Mouse (Mus musculus): ENCODE data around the gene Ppil2. TPM values are rescaled to one million over a fixed set of nuclear protein-coding genes. Genes with fewer than 3 reads are reported as not detected.

The Ppil2 gene
- total RNA-seq, 2 experiments from 2014 or later, result 42.4 to 43.1 TPM

DNA sequence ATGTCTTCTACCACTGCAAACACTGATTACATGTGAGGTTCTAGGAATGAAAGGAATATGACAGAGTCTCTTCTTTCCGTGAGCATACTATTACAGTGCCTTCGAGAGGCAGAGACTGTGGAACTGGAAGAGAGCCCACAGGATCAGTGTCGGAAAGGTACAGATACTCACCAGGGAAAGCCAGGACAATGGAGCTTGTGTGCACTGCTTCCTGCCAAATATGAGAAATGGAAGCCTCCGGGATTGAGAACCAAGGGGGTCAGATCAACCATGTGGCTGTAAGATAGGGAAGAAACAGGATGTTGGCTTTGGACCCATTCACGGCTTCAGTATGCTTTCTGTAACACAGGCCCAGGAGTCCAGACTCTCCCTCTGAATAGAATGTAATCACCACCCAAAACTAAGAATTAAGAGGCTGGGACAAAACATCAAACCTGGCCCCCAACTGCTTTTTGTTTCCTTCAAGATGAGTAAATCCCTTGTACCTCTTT is 6.3 kb upstream of the Ppil2 start:
- no peak for DNase-seq
- intact Hi-C loops (cut with DNase I), result no loop called here

DNA sequence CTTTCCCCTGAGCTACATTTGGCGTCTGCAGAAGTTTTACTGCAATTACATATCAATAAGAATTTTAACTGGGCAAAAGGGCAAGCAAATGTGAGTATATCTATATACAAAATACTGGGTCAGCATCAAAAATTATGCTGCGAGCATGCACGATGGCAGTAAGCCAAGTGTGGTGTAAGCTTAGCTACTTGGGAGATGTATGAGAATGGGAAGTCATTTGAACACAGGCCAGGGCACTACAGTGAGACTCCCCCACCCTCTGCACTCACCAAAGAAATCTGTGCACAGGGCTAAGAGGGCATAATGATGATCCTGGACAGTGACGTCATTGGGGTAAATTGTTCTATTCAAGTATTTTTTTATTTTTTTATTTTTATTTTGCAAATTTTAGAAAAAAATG is 6.5 kb downstream of the Ppil2 start:
- intact Hi-C loops (cut with DNase I), result no loop called here
- no peak for DNase-seq

DNA sequence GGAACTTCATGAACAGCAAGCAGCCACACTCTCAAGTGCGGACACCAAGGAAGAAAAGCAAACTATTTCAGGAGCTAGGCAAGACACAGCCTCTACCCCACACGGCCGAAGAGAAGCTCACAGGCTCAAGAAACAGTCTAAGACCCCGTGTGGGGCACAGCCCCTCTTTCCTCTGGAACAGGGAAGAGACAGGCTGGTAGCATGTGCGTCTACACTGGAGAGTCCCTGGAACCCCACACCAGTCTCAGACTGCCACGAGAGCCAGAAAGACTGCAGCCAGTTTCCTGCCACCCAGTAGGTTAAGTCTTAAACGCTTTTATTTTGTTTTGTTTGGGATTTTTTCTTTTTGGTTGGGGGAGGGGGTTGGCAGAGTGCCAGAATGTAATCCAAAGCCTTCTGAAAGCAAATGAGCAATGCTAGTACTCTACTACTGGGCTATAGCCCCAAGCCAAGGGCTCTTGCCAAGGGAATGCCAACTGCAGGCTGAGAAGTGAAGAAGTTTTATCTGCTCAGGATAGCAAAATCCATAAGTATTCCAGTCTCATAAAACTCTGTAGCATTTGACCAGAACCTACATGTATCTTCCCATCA is 8.3 kb downstream of the Ppil2 start:
- intact Hi-C loops (cut with DNase I), result no loop called here
- DNase-seq, result peak in 1 of 2 experiments; percentile 11

DNA sequence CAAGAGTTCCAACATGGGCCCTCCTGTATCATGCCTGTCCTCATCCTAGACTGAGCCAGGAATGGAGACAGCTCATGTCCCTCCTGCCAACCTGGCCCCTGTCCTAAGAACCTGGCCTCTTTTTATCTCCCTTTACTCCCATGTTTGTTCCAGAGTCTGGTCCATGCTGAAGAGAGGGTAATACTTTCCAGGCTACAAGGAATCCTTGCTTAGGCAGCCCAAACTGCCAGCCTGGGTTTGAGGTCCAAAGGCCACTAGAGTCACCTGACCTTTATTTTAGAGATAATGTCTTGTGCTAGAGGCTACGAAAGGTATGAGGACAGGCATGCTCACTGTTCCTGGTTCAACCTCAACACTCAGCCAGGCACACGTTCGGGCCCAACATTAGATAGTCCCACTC is 14.1 kb downstream of the Ppil2 start:
- no peak for DNase-seq
- intact Hi-C loops (cut with DNase I), result no loop called here

DNA sequence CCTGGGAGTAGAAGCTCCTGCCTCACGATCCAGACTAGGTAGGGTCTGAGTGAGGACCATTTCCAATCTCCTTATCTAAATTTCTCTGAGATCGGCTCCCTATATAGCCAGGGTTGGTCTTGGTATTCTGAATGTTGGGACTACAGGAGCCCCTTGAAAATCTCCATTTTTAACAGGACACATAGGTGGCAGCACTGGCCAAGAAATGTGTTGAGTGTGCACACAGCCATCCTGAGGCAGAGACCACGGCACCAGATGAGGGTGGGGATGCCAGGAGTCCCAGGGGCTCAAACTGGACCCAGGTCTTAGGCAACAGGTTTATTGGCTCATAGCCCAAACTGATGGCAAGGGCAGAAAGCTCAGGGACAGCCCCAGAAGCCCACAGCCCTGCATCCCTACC is 22.7 kb downstream of the Ppil2 start:
- intact Hi-C loops (cut with DNase I), result no loop called here
- DNase-seq, result no peak

DNA sequence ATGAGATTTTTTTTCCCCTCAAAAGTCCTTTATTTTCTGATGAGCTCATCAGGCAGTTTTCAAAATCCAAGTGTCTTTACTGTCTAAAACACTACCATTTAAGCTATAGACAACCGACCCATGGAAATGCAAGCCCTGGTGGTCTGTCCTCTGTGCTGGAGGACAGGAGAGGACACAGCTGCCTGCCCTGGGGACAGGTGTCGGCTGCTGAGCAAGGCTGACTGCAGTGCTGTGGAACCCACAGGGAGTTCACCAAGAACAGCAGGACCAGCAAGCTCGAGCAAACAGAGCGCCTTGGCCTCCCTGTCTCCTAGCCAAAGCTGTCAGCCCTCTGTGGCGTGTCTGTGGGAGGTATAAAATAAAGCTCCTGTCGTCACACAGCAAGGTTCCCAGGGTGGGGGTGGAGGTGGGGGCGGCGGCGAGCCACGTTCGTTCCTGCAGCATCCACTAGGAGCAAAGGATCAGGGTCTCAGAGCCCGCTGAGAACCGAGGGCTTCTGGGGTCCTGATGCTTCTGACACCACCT is 24.3 kb downstream of the Ppil2 start:
- intact Hi-C loops (cut with DNase I), result no loop called here
- no peak for DNase-seq

DNA sequence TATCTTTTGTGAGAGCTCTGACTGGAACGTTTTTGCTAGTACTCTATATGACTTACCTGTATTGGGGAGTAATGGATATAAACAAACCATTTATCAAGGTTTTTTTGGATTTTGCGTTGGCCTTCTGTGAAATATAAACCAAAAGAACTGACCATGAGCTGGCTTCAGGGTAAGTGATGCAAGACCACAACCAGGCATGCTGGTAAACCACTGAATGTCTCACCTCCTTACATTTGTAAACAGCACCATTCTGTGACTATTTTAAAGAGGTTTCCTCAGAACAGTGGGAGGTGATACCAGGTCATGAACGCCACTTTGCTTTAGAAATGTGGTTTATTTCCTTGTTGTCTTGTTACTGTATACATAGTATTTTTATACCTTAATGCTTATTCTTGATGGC is 24.8 kb downstream of the Ppil2 start:
- intact Hi-C loops (cut with DNase I), result no loop called here
- DNase-seq, result no peak

DNA sequence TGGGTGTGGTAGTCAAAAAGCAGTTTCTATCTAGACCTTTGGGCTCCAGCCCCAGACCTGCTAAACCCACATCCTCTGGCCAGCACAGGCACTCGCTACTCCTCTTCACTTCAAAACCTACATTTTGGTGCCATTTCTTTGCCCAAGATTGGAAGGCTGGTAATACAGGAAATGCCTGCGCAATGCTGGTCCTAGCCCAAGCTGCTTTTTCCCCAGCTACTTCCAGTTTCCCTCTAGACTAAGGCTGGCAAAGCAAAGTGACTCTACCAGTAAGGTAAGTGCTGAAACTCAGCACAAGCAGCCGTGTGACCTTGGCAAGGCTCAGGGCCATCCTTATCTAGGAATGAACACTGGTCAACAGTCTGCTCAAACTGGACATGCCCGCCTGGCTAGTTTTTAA is 25.4 kb downstream of the Ppil2 start:
- intact Hi-C loops (cut with DNase I), result no loop called here
- DNase-seq, result peak in 1 of 2 experiments; percentile 23

DNA sequence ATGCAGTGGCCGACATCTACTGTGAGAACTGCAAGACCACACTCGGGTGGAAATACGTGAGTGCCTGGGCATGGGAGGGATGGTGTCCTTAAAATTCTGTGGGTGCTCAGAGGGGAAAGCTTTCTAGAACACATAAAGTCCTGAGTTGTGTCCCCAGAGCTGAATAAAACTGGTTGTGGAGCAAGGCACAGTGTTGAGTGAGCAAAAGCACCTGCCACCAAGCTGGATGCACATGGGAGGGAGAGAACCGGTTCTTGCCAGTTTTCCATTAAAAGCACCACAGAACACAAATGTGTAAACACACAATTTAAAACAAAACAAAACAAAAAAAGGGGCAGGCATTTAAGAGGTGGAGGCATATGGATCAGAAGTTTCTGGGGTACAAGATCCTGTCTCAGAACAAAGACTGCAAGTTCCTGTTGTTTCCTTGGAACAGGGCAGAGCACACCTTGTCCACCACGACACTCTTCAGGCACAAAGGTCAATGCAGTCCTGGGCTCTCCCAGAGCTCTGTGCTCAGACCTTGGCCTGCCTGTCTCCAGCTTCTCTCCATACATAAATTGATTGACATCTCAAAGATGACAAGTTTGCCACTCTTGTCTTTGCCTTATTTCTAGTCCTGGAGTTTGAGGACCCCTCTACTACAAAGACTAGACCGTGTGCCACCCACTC is 28.8 kb downstream of the Ppil2 start:
- peak; percentile 23 to 34 for DNase-seq
- intact Hi-C loops (cut with DNase I), result no loop called here

DNA sequence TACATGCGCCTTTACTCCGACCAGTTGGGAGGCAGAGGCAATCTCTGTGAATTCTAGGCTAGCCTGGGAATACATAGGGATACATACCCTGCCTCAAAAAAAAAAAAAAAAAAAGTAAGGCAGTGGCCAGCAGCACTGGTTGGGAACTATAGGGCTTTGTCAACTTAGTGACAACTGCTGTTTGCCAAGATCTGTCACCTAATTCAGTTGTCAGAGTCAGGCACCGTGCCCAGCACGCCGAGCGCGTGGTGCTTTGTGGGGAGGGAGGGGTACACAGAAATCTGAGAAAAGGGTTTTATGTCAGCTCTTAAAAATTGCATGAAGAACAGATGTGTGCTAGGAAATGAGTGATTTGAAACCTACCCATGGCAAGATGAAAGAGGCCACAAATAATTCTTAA is 33.0 kb downstream of the Ppil2 start:
- intact Hi-C loops (cut with DNase I), result no loop called here
- DNase-seq, result peak in 1 of 2 experiments; percentile 21

DNA sequence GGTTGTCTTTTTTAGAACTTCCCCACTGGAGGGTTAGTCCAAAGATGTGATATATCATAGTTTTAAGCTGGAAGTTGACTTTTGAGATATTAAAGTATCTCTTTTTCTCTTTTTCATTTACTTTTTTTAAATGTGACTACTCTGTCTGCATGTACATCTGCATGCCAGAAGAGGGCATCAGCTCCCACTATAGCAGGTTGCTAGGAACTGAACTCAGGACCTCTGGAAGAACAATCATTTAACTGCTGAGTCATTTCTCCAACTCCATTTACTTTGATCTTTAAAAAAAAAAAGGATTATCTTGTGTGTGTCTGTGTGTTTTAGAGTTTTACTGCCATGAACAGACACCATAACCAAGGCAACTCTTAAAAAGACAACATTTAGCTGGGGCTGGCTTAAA is 34.2 kb downstream of the Ppil2 start:
- DNase-seq, result no peak
- intact Hi-C loops (cut with DNase I), result no loop called here

DNA sequence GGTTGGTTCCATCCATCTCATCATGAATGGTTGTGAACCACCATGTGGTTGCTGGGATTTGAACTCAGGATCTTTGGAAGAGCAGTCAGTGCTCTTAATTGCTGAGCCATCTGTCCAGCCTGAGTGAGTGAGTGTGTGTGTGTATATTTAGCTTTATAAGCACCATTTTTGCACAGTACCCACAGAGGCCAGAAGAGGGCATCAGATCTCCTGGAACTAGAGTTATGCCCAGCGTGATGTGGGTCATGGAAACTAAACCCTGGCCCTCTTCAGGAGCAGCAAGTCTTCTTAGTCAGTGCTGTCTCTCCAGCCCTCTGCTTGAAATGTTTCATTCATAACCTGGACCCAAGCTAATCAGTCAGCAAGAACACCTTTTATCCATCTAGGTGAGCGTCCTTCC is 34.8 kb downstream of the Ppil2 start:
- no peak for DNase-seq
- intact Hi-C loops (cut with DNase I), result no loop called here

DNA sequence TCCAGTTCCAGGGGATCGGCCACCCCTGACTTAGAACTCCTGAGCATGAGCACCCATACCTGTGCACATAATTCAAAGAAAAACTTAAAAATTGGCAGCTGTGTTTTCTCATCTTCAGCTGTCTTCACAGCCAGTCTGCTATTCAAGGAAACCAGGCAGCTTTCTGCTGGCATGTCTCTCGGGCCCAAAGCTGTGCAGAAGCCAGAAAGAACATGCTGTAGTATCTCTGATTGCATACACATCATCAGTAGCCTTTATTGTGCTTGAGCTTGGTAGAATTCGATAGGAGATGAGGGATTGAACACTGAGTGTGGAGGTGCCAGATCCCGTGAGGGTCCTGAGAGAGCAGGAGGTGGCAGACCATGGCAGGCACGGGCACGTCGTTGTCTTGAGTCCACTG is 38.1 kb downstream of the Ppil2 start:
- intact Hi-C loops (cut with DNase I), result no loop called here
- no peak for DNase-seq

DNA sequence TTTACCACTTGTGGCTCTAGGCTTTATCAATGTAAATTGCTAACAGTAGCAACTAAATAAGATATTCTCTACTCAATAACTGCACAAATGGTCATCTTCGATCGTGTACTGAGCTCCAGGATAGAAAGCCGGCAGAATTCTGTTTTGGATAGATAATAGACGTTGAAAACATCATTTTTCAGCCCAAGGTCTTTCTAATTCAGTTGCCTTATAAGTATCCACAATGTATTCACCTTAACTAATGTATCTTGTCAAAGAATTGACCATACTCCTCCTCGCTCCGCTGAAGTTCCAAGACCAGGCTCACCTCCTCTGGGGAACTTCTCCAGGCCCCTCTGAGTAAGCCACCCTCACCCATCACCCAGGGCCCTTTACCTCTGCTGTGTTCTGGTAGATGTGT is 40.3 kb downstream of the Ppil2 start:
- no peak for DNase-seq
- intact Hi-C loops (cut with DNase I), result no loop called here

DNA sequence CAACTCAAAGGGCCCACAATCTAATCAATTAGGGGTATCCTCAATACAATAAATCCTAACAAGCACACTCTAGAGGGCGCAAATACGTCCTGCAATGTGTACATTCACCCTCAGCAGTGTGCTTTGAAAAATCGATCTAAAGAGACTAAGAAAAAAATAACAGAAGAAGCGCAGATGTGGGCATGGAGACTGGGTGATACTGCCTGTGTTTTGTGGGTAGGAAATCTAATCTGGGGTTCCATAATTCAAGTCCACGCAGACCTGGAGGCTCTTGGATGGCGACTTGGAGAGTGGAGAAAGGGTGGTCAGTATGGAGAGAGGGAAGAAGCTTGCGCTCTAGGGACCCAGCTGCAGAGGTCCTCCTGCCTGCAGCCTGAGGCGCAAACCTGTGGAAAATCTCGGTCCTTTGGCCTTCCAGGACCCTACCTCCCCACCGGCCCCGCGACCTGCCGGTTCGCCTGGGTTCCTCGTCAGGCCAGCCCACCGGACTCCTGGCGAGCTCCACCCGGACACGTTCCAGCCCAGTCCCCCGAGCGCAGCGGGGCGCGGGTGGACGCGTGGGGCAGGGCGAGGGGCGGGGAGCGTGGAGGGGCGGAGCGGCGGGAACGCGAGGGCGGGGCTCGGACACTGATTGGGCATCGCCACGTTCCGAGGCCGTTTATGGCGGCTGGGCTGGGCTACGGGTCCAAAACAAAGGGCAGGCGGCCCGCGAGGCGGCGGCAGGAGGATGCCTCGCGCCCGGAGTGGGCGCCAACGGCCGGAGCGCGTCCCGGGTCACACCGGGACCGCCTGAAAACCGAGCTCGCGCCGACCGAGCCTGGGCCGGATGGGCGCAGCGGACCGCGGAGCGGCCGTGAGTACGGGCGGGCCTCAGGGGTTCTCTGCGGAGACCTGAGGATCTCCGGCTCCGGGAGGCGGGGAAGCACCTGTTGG is 41.3 kb downstream of the Ppil2 start, which contains the start of gene Ypel1:
Ypel1 (plus strand) TSS at position 186 of the 933 bp plus-strand sequence.
- DNase-seq, result peak; percentile 90 to 91
- intact Hi-C loops (cut with DNase I), result no loop called here

DNA sequence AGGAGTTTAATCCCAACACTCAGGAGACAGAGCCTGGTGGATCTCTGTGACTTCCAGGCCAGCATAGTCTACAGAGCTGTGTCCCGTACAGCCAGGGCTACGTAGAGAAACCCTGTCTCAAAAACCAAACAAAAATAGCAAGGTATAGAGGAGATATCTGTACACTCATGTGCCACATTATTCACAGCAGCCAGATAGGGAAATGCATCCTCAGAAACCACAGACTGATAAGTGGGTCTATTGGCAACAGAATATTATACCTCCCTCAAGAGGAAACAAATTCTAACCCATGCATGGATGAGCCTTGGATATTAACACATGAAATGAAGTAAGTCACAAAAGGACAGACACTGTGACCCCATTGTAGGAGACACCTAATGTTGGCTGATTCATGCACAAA is 43.5 kb downstream of the Ppil2 start:
- no peak for DNase-seq
- intact Hi-C loops (cut with DNase I), result no loop called here

DNA sequence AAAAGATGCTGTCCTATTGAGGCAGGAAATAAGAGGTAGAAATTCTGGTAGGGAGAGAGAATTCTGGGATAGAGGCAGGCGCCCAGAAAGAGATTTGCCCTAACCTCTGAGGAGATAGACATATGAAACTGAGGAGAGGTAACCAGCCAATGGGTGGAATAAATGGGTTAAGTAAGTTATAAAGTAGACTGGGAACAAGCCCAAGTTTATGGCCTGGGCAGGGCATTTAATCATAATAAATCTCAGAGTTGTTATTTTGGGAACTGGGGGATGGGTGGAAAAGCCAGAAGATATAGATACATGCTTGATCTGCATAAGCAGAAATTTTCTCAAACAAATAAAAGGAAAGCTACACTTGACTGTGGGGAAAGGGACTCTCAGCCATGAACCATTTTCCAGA is 48.7 kb downstream of the Ppil2 start:
- intact Hi-C loops (cut with DNase I), result no loop called here
- no peak for DNase-seq

DNA sequence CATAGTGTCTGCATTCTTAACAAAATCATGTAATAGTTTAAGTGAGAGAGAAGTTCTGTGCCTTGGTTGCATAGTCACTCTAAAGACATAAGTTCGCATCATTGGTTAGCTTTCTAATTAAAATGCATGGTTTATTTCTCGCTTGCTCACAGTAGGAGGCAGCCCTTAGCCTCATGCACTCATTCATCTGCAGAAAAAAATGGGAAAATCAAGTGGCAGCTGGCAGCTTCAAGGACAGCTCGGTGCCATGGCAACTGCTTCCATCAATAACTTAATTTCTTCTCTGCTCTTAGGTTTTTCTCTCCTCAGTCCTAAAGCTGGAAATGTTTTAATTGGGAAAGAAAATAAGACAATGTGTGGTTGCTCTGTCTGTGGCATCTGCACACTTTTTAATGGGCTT is 55.5 kb downstream of the Ppil2 start:
- intact Hi-C loops (cut with DNase I), result no loop called here
- DNase-seq, result no peak

DNA sequence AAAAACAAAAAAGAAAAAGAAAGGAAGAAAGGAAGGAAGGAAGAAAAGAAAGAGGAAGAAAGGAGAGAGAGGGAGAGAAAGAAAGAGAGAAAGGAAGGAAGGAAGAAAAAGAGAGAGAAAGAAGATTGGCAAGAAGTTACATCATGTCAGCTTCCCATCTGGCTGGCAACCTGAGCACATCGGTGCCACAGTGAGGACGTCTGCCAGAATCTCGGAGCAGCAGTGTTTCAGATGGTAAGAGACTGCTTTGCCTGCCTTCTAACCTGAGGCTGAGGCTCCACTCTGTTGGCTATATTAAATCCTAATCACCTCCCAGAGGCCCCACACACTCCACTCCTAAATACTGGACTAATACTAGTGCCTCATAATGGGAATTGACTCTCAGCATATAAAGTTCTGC is 57.2 kb downstream of the Ppil2 start:
- no peak for DNase-seq

DNA sequence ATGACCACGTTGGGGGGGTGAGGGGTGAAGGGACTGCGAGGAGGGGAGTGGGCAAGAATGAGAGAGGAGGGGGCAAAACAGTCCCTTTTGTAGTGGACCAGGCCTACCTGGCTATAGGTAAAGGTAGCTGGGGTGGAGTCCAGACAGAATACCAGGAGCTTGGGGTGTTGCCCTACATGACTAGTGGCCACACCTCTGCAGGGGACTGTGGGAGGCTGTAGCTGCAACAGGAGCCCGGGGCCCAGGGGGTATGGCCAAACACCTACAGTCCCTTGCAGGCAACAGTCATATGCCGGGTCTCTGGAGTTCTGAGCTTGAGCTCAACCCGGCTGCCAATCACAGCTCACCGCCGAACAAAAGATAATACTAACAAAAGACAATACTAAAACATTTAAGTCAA is 59.0 kb downstream of the Ppil2 start:
- intact Hi-C loops (cut with DNase I), result no loop called here
- no peak for DNase-seq

More for the DNA sequence above, 57.2 kb downstream of the Ppil2 start:
- intact Hi-C loops (cut with DNase I), result no loop called here

DNA sequence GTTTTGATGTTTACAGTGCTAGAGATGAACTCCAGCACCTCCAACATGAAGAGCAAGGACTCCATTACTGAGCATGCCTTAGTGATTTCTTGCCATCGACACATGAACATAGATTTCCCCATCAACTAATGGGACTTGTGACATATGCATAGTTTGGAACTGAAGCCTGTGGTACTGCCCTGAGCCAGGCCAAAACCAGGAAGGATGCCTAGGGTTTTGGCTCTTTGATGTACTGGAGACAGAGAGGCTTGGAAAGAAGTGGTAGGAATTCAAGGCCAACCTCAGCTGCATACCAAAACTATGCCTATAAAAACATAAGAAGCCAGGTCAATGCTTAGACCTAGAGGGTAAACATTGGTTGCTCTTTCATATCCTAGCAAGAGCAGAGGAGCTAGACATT is 61.2 kb downstream of the Ppil2 start:
- no peak for DNase-seq
- intact Hi-C loops (cut with DNase I), result no loop called here
